Mouse (Mus musculus) adrenal gland, adult 8-10 months (tissue): ENCODE results near the gene Gnaq. TPM values are rescaled to one million over a fixed set of nuclear protein-coding genes. Genes with fewer than 3 reads are reported as not detected.
"Not testable (repeated sequence)": the region's sequence is repeated elsewhere in the genome, so short reads cannot be mapped to it uniquely, and the experiment has no call there.

Experiments
- DNase-seq: peaks from one replicate; pipeline ENCODE4 v3.0.0; 2022
- total RNA-seq, 4 experiments: library from RNA; stranded (reverse); gene quantifications; 2 replicates each; pipeline ENCODE4 v1.2.4; 2022

Gene Gnaq
- total RNA-seq, 4 experiments from 2014 or later, result 50.3 to 63.4 (median 58.1) TPM

- DNase-seq, result no peak
Observed at GRCm38 (mm10) chr19:16149094-16149493, 16.5 kb downstream of the Gnaq start.

DNA sequence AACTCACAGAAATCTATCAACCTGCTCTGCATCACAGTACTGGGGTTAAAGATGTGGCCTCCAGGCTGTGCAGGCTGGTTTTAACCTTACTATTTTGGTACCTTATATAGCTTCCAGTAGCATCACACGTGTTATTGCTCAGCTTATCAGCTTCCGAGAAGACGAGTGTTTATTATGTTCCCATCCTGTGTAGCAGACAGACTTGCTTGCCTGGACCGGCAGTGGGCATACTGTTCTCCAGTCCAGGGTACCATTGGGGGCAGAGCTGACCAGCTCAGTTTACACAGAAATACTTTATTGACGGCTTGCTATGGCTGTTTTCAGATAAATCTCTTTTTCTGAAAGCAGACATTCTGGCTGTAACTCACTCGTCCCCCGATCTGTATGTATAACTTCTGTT is 17.7 kb downstream of the Gnaq start:
- DNase-seq, result no peak

DNA sequence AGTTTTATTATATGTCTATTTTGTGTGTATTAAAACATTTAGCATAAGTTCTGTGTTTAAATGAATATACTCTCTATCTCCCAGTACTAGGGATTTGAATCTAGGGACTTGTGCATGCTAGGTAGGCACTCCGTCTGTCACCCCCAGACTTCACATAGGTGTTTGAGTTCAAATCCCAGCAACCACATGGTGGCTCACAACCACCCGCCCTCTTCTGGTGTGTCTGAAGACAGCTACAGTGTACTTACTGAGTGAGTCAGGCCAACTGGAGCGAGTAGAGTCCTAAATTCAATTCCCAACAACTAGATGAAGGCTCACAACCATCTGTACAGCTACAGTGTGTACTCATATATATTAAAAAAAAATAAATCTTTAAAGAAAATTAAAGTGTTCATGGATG is 21.2 kb downstream of the Gnaq start:
- no peak for DNase-seq

DNA sequence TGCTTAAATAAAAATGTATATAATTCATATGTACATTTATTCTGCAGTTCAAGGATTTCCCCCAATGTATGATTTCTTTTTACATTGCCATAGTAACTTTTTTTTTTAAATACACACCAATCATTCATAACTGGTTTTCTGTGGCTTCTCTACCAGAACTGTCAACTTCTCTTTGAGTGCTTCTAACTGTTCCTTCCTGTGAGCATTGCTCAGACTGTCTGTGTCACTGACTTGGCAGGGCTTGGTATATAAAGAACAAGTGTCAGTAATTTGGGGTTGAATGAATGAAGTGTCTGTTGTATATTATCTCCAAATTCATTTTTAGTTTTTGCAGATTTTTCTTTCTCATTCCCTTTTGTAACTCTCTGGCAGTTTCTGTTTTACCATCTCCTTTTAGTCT is 21.8 kb downstream of the Gnaq start:
- no peak for DNase-seq

DNA sequence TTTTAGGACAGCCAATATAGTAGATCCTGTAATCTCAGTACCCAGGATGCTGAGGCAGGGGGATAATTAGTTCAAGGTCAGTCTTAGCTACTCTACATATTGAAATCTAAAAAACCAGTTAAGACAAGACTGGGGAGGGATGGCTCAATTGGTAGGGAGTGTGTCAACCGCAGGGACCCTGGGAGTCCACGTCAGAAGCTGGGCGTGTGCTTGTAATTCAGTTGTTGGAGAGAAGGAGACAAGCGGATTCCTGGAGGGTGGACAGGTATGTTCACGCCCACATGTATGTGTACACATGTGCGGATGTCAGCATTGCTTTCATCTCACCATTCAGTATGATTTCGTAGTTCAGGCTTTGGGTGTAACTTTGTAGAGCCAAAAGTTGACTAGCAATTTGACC is 24.5 kb downstream of the Gnaq start:
- DNase-seq, result no peak

GRCm38 (mm10) chr19:16160759-16161158 is 28.1 kb downstream of the Gnaq start:
- DNase-seq, result no peak

GRCm38 (mm10) chr19:16161222-16161621 is 28.6 kb downstream of the Gnaq start:
- no peak for DNase-seq

- not testable (repeated sequence) for DNase-seq
Observed at GRCm38 (mm10) chr19:16164396-16164795, 31.8 kb downstream of the Gnaq start.

DNA sequence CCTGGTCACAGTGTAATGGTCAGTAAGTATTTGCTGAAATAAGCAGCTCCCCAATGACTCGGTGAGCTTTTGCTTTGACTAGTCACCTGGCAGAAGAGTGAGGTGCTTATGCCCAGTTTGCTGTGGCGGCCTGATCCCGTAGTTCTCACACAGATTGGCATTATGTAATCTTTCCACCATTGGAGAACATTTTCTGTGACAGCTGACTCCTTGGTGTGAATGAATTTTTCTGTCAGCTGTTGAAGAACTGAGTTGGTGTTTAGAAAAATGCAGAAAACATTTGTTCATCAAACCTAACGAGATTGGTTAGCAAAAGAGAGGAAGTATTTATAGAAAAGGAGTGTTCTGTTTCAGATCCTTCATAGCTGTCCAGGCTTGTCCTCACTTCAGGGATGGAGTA is 34.6 kb downstream of the Gnaq start:
- no peak for DNase-seq

- peak; percentile 23 for DNase-seq
Observed at GRCm38 (mm10) chr19:16168192-16168591, 35.6 kb downstream of the Gnaq start.

GRCm38 (mm10) chr19:16168653-16169198 is 36.1 kb downstream of the Gnaq start:
- peak; percentile 23 for DNase-seq

- no peak for DNase-seq
Observed at GRCm38 (mm10) chr19:16170724-16171123, 38.1 kb downstream of the Gnaq start.

- no peak for DNase-seq
Observed at GRCm38 (mm10) chr19:16173721-16174120, 41.1 kb downstream of the Gnaq start.

DNA sequence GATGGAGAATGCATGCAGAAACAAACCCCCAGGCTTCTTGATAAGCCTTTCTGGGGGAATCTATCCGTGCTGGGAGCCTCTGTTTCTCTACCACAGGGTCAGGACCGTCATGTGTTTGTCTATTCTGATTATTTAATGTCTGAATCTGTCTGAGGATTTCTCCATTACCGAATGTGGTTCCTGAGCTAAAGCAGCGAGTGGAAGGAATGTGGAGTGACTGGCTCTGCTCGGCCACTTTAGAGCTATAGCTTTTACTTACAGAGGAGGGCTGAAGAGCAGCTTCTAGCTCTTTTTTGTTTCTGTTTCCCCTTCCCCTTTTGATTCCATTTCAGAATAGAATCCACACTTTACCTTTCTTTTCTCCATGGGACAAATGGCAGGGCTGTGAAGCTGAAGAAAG is 43.8 kb downstream of the Gnaq start:
- DNase-seq, result no peak

GRCm38 (mm10) chr19:16177139-16177727 is 44.6 kb downstream of the Gnaq start:
- no peak for DNase-seq

- DNase-seq, result no peak
Observed at GRCm38 (mm10) chr19:16181258-16181657, 48.6 kb downstream of the Gnaq start.

DNA sequence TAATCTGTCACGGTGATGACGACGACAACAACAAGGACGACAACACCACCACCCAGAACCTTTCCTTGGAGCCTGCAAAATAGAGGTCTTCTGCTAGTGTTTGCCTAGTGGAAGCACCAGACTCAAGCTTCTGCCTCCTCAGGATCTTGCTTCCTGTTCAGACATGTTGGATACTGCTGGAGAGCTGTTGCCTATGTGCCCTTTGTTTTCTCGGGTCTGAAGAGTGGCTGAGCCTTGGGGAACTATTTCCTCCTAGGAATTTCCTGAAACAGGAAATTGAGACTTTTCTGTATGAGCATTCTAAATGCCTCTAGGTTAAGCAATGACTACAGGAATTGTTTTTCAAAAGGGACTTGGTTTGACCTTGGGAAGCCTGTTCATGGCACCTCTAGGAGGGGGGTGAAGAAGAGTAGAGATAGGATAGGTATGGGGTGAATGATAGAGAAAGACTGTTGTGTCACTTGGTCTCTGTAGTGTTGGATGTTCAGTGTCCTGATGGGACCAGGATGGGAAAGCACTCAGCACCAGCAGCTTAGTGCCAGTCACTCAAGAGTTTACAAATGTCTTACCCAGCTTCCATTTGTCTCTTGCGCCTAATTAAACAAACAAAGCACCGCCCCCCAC is 49.3 kb downstream of the Gnaq start:
- DNase-seq, result no peak

- DNase-seq, result no peak
Observed at GRCm38 (mm10) chr19:16183592-16184365, 51.1 kb downstream of the Gnaq start.

GRCm38 (mm10) chr19:16186984-16187383 is 54.4 kb downstream of the Gnaq start:
- no peak for DNase-seq

- no peak for DNase-seq
Observed at GRCm38 (mm10) chr19:16187952-16188351, 55.3 kb downstream of the Gnaq start.

DNA sequence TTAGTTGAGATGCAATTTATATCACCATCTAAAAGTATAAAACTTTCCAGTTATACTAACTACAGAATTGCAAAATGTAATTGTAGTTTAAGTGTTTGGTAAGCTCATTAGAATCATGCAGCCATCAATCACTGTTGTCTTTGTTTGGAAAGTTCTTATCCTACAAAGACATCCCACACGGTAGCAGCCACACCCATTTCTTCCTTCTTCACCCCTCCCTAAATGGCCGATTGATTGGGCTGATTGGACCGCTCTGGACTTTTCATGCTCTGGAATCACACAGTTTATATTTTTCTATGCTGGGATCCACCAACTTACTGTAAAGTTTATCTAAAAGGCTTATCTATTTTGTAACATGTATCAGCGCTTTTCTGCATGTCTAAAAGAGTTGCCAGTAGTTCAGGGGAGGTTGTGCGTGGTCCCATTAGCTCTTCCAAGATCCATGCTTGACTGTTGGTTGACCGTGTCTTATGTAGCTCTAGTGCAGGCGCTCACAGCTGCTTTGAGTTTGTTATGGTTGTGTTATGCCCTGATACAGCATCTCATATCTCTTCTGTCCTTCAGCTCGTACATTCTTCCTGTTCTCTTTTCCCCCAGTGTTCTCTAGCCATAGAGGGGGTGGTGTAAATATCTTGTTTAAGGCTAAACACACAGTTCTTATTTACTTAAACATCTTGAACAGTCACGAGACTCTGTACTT is 56.6 kb downstream of the Gnaq start:
- DNase-seq, result no peak

DNA sequence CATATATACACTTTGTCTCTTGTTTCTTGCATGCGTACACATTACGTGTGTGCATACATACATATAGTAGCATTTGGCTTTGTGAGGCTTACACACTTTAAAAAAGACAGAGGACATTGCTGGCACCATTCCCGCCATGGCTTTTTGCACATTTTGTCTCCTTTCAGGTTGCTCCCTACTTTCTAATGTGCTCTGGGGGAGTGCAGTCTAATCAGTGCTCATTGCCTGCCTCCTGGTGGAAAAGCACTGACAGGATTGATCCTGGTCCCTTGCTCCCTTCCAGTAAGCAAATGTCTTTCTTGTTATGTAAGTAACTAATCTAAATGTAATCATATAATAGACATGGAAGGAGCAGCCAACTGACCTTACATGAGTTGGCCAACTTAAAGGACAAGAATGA is 65.5 kb downstream of the Gnaq start:
- DNase-seq, result no peak

DNA sequence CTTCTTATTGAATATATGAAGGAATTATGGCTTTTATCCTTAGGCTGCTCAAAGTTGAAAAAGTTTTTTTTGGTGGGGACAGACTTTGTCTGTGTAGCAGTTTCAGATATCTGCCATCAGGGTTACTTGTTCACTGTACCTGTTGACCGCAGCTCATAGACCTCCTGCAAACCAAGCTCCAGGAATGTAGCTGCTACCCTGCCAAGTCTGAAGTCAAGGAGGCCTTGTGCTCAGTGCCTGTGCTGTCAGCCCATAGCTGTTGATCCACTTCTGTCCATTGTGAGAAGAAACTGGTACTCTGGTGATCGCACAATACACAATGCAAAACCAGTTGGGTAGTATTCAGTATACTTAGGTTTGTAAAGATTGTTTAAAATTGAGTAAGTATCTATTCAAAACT is 68.7 kb downstream of the Gnaq start:
- no peak for DNase-seq
